10 mouse cellular contexts compared by ENCODE assay signal in genomic region chr8:126162748-126163371, GRCm38 (mm10).
DNase-seq lines count a peak whose midpoint lies in the region; ATAC-seq and TF ChIP-seq lines count a peak whose summit lies in the region.
"Had no signal": no experiment of that assay in that cellular context is flagged by ENCODE, and none has a peak within 500 bp of the region (broad histone marks: within the 10 kb centered on the region; RNA-seq: fewer than 3 reads in every experiment).

No protein-coding gene starts in this region.

- no peaks in the 10 kb centered on the region for H3K27me3 ChIP-seq in kidney, embryonic 15.5 days
- H3K27me3 ChIP-seq: limb, embryonic 13.5 days; stomach, embryonic 15.5 days had no signal

- H3K4me3 ChIP-seq in left cerebral cortex, adult 2 months = no peak overlapping the region
- H3K4me3 ChIP-seq in kidney, embryonic 15.5 days (replicated peaks) = no peak overlapping the region
- H3K4me3 ChIP-seq: limb, embryonic 13.5 days; stomach, embryonic 15.5 days had no signal

- no peak for TF ChIP-seq CTCF in left cerebral cortex, adult 2 months (IDR thresholded peaks at IDR 0.05)

- intact Hi-C loops in gastrocnemius, postnatal 14 days (cut with DNase I; ENCODE audit: low total_unique reads) = no loop called here
- intact Hi-C loops in left cerebral cortex, adult 2 months (cut with DNase I) = loop anchor here (1.0 to 2.0 kb wide), 2 partner anchors 192 to 204 kb away; no protein-coding TSS in a partner anchor

- H3K9ac ChIP-seq in kidney, embryonic 15.5 days = no peak overlapping the region
- H3K9ac ChIP-seq: limb, embryonic 13.5 days; stomach, embryonic 15.5 days had no signal

- H3K4me1 ChIP-seq in kidney, embryonic 15.5 days = peaks cover 11% of the 10 kb centered on the region; the same call in 1 of the 2 replicates
- H3K4me1 ChIP-seq: limb, embryonic 13.5 days; stomach, embryonic 15.5 days had no signal

- H3K4me2 ChIP-seq in kidney, embryonic 15.5 days = no peak overlapping the region
- H3K4me2 ChIP-seq: limb, embryonic 13.5 days; stomach, embryonic 15.5 days had no signal

- no peaks in the 10 kb centered on the region for H3K9me3 ChIP-seq in kidney, embryonic 15.5 days (replicated peaks)
- H3K9me3 ChIP-seq: limb, embryonic 13.5 days; stomach, embryonic 15.5 days had no signal

- H3K36me3 ChIP-seq in kidney, embryonic 15.5 days = no peaks in the 10 kb centered on the region
- H3K36me3 ChIP-seq: limb, embryonic 13.5 days; stomach, embryonic 15.5 days had no signal

- peak overlapping the region; percentile 69 for H3K27ac ChIP-seq in left cerebral cortex, adult 2 months
- H3K27ac ChIP-seq in kidney, embryonic 15.5 days = no peak overlapping the region
- H3K27ac ChIP-seq: limb, embryonic 13.5 days; stomach, embryonic 15.5 days had no signal

- DNase-seq in gastrocnemius, postnatal 14 days = peak; percentile 6
- no peak for DNase-seq in gastrocnemius, postnatal 25 days
- peak; percentile 74 to 85 for DNase-seq in frontal cortex, postnatal 36 days (ENCODE audit: low spot score in 2 of 2)
- DNase-seq in left cerebral cortex, adult 2 months (ENCODE audit: extremely low spot score in 1 of 2, low spot score in 2 of 2) = peak; percentile 59 to 67
- DNase-seq in telencephalon, adult 2 months (ENCODE audit: low read depth, low spot score) = peak; percentile 88
- DNase-seq in spleen, postnatal 4 days (ENCODE audit: low spot score in 2 of 2) = no peak
- DNase-seq in kidney, adult 8-10 months = no peak

- ATAC-seq in kidney, embryonic 15.5 days (replicated peaks; ENCODE audit: low FRiP score) = no peak

- 18% methylated on average over 11 of the region's 11 CpGs for WGBS in kidney, embryonic 15.5 days

Comparison
In these comparisons a context has a peak if more than half of its experiments do, and no peak if none do; other contexts are left out.
1. DNase-seq: peak in gastrocnemius, postnatal 14 days (single experiment), frontal cortex, postnatal 36 days (2 of 2), left cerebral cortex, adult 2 months (2 of 2) and telencephalon, adult 2 months (single experiment); none in gastrocnemius, postnatal 25 days (single experiment), spleen, postnatal 4 days (0 of 2) and kidney, adult 8-10 months (0 of 2).